Mouse (Mus musculus): Measurements from ENCODE around the gene Dync1li1. TPM values are rescaled to one million over a fixed set of nuclear protein-coding genes. Genes with fewer than 3 reads are reported as not detected.
"Not testable (repeated sequence)": the region's sequence is repeated elsewhere in the genome, so short reads cannot be mapped to it uniquely, and the experiment has no call there.

Dync1li1 gene
- total RNA-seq, 2 experiments from 2014 or later, result 31.3 to 34.1 TPM

DNA sequence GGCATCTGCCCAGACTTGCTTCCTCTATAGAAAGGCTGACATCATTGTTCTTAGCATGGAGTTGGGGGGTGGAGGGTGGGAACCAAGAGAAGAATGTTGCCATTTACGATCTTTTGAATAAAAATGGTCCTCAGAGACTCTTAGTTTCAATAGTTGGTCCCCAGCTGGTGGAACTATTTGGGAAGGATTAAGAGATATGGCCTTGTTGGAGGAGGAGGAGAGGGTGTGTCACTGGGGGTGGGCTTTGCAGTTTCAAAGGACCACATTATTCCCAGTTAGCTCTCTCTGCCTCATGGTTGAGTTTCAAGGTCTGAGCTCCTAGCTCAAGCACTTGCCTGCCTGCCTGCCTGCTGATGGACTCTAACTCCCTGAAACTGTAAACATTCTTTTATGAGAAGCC, 16.6 kb upstream of the Dync1li1 start:
- DNase-seq, result no peak
- intact Hi-C loops (cut with DNase I; ENCODE audit: low total_unique reads), result no loop called here

- intact Hi-C loops (cut with DNase I; ENCODE audit: low total_unique reads), result no loop called here
- no peak for DNase-seq
Measured at GRCm38 (mm10) chr9:114672703-114673561, 15.7 kb upstream of the Dync1li1 start.

- no peak for DNase-seq
- intact Hi-C loops (cut with DNase I; ENCODE audit: low total_unique reads), result no loop called here
Measured at GRCm38 (mm10) chr9:114673626-114674025, 15.0 kb upstream of the Dync1li1 start.

- no peak for DNase-seq
- intact Hi-C loops (cut with DNase I; ENCODE audit: low total_unique reads), result no loop called here
Measured at GRCm38 (mm10) chr9:114678576-114678975, 10.0 kb upstream of the Dync1li1 start.

DNA sequence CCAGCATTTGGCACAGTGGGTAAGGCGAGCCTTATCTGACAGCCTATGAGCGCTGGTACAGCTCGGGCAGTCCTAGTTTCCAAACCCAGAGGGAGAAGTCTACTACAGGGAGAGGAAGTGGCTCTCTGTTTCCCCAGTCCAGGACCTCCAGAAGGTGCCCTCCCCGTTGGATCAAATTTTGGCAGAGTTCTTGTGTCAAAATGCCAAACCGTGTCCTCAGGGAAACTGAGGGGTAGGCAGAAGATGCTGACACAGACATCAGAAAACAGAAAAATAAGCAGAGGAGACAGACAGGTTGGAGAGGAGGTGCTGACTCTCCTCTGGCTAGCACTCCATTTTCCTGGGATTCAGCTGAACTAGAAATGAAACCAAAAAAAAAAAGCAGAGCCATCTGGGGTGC, 8.6 kb upstream of the Dync1li1 start:
- intact Hi-C loops (cut with DNase I; ENCODE audit: low total_unique reads), result no loop called here
- no peak for DNase-seq

DNA sequence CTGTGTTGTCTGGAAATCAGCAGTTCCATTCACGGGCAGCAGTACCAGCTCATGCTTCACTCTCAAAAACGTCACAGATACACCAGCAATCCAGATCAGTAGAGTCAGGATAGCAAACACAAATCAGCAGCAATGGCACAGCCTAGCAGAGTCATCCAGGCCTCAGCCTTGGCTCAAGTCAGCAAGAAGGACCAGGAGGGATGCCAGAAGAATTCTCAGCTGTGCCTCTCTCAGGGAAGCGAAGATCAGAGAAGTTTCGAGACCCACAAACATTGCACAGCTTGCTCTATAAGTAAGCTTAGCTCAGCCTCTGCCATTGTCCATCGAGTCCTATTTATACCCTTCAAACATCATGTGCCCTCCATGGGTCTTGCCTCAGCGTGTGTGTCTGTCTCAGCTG, 8.1 kb upstream of the Dync1li1 start:
- intact Hi-C loops (cut with DNase I; ENCODE audit: low total_unique reads), result no loop called here
- no peak for DNase-seq

DNA sequence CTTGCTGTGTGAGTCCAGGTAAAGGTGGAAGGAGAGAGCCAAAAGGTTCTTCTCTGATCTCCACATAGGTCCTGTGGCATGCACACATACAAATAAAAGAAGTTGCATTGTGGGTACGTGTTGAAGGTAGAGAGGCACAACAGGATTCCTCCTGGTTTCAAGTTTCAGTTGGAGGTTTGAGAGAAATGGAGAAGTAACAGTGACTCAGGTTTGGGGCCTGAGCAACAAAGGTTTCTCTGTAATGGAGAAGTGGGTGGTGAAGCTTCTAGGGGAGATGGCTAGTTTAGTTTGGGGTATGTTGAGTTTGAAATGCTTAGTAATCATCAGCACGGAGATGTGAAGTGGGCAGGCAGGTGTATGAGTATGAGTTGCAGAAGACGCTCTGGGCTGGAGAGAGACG, 6.4 kb upstream of the Dync1li1 start:
- no peak for DNase-seq
- intact Hi-C loops (cut with DNase I; ENCODE audit: low total_unique reads), result loop anchor here (2.0 kb wide), 1 partner anchor 35 kb away; no protein-coding TSS in a partner anchor

GRCm38 (mm10) chr9:114686245-114686644, 2.3 kb upstream of the Dync1li1 start:
- DNase-seq, result no peak
- intact Hi-C loops (cut with DNase I; ENCODE audit: low total_unique reads), result no loop called here

DNA sequence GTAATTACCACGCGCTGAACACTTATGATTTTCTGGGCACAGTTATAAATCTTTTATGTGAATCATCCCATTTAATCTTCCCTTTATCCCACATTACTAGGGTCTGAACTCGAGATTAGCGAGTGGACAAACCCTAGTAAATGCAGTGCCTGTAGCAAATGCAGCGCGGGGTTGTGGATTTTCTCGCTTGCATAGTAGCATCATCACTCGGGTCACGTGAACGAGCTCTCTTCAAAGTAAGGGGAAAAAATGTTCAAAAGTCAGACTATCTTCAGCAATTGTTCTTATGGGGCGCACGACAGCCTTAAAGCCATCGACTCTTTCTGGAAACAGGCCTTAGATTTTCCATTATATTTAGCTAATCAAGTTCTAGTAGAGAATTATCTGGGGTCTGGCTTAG, 951 bp upstream of the Dync1li1 start:
- intact Hi-C loops (cut with DNase I; ENCODE audit: low total_unique reads), result no loop called here
- DNase-seq, result no peak

- DNase-seq, result no peak
- intact Hi-C loops (cut with DNase I; ENCODE audit: low total_unique reads), result no loop called here
Measured at GRCm38 (mm10) chr9:114688953-114689407, 390 bp downstream of the Dync1li1 start.

- no peak for DNase-seq
- intact Hi-C loops (cut with DNase I; ENCODE audit: low total_unique reads), result no loop called here
Measured at GRCm38 (mm10) chr9:114690119-114690601, 1.6 kb downstream of the Dync1li1 start.

GRCm38 (mm10) chr9:114691112-114691511, 2.5 kb downstream of the Dync1li1 start:
- intact Hi-C loops (cut with DNase I; ENCODE audit: low total_unique reads), result no loop called here
- DNase-seq, result no peak

DNA sequence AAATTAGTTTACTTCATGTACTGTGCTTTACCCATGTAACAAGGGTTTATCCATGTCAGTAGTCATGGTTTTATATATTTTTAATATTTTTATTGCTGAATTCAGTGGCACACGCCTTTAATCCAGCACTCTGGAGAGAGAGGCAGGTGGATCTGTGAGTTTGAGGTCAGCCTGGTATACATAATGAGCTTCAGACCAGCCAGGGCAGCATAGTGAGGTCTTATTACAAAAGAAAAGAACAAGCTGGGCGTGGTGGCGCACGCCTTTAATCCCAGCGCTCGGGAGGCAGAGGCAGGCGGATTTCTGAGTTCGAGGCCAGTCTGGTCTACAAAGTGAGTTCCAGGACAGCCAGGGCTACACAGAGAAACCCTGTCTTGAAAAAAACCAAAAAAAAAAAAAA, 7.1 kb downstream of the Dync1li1 start:
- DNase-seq; intact Hi-C loops (cut with DNase I; ENCODE audit: low total_unique reads): not testable (repeated sequence)

GRCm38 (mm10) chr9:114697072-114697471, 8.5 kb downstream of the Dync1li1 start:
- no peak for DNase-seq
- intact Hi-C loops (cut with DNase I; ENCODE audit: low total_unique reads), result no loop called here

- no peak for DNase-seq
- intact Hi-C loops (cut with DNase I; ENCODE audit: low total_unique reads), result no loop called here
Measured at GRCm38 (mm10) chr9:114697926-114698325, 9.3 kb downstream of the Dync1li1 start.

DNA sequence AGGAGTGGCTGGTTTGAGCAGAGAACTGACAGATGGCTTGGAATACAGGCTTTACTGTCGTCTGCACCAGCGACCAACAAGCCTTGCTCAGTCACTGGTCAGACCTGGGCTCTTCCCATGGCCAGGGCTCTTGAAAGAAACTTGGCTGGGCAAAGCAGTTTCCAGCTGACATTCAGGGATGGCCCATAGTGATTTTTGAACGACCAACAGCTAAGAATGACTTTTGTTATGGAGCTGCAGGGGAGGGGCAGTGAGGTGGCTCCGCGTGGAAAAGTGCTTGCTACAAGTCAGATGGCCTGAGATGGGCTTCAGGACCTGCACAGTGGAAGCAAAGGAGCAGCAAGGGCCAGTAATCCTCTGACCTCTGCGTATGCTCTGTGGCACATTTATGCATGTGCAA, 10.7 kb downstream of the Dync1li1 start:
- intact Hi-C loops (cut with DNase I; ENCODE audit: low total_unique reads), result no loop called here
- no peak for DNase-seq

DNA sequence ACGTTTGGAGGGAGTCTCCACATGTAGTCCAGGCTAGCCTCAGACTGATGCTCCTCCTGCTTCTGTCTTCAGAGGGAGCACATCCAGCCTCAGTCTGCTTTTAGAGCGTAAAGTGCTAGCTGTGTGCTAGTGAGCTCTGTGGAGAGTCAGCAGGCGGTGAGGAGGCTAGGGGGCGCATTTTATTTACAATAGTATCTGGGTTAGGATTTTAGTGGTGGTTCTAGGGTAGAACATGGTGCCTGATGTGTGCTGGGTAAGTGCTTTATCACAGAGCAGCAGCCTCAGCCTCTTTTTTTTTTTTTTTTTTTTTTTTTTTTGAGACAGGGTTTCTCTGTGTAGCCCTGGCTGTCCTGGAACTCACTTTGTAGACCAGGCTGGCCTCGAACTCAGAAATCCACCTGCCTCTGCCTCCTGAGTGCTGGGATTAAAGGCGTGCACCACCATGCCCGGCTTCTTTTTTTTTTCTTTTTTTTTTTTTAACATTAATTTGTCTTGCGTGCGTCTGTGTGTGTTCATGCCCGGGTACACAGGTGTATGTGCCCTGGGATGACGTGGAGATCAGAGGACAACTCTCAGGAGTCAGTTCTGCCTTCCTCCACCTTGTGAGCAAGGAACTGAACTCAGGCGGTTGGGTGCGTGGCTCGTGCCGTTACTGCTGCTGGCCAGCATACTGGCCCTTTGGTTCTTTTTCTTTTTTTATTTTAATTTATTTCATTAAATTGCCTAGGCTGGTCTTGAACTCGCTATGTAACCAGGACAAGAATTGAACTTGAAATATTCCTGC, 11.5 kb downstream of the Dync1li1 start:
- DNase-seq, result no peak
- intact Hi-C loops (cut with DNase I; ENCODE audit: low total_unique reads), result no loop called here

DNA sequence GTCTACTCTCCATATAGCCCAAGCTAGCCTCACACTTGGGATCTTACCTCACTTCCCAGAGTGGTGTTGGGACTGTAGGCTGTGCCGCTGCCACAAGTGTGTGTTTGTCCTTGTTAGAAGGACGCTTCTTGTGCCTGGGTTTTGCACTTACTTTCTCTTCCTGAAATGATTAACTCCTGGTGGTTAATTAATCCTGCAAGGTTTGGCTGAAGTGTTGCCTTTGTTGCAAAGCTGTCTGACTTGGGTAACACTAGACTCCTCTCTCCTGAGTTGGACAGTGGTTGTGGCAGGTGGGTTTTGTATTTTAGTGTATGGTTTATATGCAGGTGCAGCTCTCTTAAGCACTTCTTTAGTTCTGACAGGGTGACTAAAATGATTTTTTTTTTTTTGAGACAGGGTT, 12.4 kb downstream of the Dync1li1 start:
- intact Hi-C loops (cut with DNase I; ENCODE audit: low total_unique reads), result no loop called here
- no peak for DNase-seq

- intact Hi-C loops (cut with DNase I; ENCODE audit: low total_unique reads), result no loop called here
- no peak for DNase-seq
Measured at GRCm38 (mm10) chr9:114701921-114702320, 13.3 kb downstream of the Dync1li1 start.

- intact Hi-C loops (cut with DNase I; ENCODE audit: low total_unique reads), result no loop called here
- no peak for DNase-seq
Measured at GRCm38 (mm10) chr9:114707805-114708204, 19.2 kb downstream of the Dync1li1 start.

DNA sequence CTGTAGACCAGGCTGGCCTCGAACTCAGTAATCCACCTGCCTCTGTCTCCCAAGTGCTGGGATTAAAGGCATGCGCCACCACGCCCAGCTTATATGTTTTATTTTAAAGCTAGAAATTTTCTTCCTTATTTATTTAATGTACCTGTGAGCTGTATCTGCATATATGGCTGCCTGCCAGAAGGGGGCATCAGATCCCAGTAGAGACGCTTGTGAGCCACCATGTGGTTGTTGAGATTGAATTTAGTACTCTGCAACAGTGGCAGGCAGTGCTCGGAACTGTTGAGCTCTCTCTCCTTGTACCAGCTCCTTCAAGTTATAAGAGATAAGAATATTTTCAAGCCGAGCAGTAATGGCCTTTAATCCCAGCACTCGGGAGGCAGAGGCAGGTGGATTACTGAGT, 21.8 kb downstream of the Dync1li1 start:
- DNase-seq, result no peak
- intact Hi-C loops (cut with DNase I; ENCODE audit: low total_unique reads), result no loop called here

All from gastrocnemius, postnatal 14 days (tissue).